Mouse (Mus musculus) urinary bladder, adult 2 months (tissue): Measurements from ENCODE around the gene Exoc3l2. TPM values are rescaled to one million over a fixed set of nuclear protein-coding genes. Genes with fewer than 3 reads are reported as not detected.

Experiments
- DNase-seq: peaks from one replicate; pipeline ENCODE4 v3.0.0; 2022; ENCODE audit warnings: low spot score
- polyA plus RNA-seq: library from polyadenylated mRNA; depleted of rRNA; stranded (reverse); fragments of >200 nt; gene quantifications from 2 replicates; pipeline ENCODE4 v1.2.3, GENCODE M21; 2012; rRNA removed

The Exoc3l2 gene
- 8.4 and 10.2 TPM in 2 replicates for polyA plus RNA-seq

- DNase-seq = no peak
Observed at GRCm38 (mm10) chr7:19462884-19463381, at the start of gene Exoc3l2. Exoc3l2 (plus strand) TSS chr7:19463331.

DNA sequence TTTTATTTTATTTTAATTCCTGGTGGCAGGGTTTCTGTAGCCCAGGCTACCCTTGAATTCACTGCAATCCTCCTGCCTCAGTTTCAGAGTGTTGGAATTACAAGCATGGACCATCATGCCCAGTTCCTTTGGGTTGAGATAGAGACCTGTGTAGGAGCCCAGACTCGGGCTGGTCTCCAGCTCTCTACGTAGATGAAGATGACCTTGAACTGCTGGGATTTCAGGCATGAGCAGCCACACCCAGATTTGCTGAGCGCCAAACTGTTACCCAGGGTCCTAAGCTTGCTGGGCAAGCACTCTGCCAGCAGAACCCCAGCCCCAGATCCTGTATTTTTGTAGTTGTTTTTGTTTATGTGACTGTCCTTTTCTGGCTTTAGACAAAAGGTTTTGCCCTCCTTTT lies 49.6 kb upstream of the Exoc3l2 start:
- DNase-seq = no peak

DNA sequence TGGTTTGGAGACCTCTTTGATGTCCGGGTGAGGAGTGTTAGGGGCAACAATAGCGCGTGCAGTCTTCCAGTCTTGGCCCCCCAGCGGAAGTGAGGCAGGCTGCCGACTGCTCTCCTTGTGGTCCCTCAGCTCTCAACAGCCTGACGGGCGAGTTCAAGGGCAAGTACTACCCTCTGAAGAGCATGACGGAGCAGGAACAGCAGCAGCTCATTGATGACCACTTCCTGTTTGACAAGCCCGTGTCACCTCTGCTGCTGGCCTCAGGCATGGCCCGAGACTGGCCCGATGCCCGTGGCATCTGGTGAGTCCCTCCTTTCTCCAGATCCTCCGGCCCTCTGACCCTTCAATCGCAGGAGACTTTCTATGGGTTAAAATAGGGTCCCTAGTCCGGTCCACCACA lies 46.5 kb upstream of the Exoc3l2 start:
- no peak for DNase-seq

DNA sequence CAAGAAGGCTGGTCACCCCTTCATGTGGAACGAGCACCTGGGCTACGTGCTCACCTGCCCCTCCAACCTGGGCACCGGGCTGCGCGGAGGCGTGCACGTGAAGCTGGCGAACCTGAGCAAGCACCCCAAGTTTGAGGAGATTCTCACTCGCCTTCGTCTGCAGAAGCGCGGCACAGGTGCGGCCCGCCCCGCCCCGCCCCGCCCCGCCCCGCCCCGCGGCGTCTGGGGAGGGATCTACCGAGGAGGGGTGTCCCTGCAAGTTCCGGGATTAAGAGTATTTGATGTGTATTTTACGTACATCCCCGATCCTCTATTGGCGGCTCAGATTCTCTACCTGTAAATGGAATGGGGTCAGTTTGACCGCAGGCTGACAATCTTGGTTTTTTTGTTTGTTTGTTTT lies 43.0 kb upstream of the Exoc3l2 start:
- no peak for DNase-seq

GRCm38 (mm10) chr7:19420821-19421636 lies 42.1 kb upstream of the Exoc3l2 start:
- peak; percentile 60 for DNase-seq

GRCm38 (mm10) chr7:19423083-19423482 lies 40.0 kb upstream of the Exoc3l2 start:
- DNase-seq = no peak

- no peak for DNase-seq
Observed at GRCm38 (mm10) chr7:19424051-19424450, 39.1 kb upstream of the Exoc3l2 start.

GRCm38 (mm10) chr7:19426349-19426748 lies 36.8 kb upstream of the Exoc3l2 start:
- DNase-seq = no peak

GRCm38 (mm10) chr7:19426888-19427287 lies 36.2 kb upstream of the Exoc3l2 start:
- DNase-seq = no peak

DNA sequence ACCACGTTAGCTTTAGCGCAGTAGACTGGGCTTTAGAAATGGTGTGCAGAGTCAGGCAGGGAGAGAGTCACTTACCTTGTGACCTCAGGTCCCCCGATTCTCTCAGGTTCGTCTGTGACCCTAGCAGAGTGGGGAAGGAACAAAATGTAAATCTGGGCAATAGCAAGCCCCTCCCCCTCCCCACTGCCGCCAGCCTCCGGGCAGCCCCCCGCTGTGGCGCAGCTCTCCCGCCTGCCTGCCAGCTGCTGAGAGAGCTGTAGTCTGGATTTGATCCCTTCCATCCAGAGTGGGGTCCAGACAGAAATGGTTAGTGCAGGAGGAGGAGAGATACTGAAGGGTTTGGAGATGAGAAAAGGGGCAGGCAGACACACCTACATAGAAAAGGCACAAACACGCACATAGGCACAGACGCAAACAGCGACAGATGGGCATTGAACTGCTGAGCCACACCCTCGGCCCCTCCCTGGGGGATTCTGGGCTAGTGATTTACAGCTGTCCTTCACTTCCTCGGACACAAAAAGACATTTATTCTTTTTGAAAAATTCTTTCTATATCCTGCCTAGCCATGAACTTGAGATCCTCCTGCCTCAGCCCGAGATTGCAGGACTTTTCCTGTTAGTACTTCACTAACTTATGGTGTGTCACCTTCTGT lies 35.0 kb upstream of the Exoc3l2 start:
- DNase-seq = no peak

GRCm38 (mm10) chr7:19429726-19430125 lies 33.4 kb upstream of the Exoc3l2 start:
- no peak for DNase-seq

DNA sequence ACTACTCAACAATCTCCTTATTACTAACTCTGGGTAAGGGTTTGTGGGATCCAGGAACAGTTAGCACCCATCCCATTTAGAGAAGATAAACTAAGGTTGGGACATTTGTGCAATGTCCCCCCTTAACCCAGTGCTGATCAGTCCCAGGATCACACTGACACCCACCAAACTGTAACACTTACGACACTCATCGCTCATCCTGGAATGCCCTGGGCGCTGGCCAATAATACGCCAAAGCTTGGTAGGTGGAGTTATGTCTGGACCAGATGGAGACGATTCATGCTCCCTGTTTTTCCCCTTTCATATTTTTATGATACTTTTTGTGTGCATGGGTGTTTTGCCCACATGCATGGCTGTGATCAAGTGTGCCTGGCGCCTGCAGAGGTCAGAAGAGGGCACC lies 32.7 kb upstream of the Exoc3l2 start:
- DNase-seq = no peak

- DNase-seq = no peak
Observed at GRCm38 (mm10) chr7:19432475-19432874, 30.7 kb upstream of the Exoc3l2 start.

DNA sequence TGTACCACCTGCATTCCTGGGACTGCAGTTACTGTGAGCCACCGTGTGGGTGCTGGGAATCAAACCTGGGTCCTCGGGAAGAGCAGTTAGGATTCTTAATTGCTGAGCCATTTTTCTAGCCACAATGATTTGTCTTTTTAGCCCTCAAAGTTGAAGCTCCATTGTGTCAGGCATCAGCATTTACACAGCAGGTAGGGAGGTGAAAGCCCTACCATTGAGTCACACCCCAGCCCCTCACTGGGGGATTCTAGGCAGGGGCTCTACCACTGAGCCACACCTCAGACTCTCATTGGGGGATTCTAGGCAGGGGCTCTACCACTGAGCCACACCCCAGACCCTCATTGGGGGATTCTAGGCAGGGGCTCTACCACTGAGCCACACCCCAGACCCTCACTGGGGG lies 26.9 kb upstream of the Exoc3l2 start:
- DNase-seq = no peak

- no peak for DNase-seq
Observed at GRCm38 (mm10) chr7:19437048-19437447, 26.1 kb upstream of the Exoc3l2 start.

GRCm38 (mm10) chr7:19441448-19442091 lies 21.6 kb upstream of the Exoc3l2 start:
- DNase-seq = no peak

- DNase-seq = peak; percentile 68
Observed at GRCm38 (mm10) chr7:19443344-19443743, 19.8 kb upstream of the Exoc3l2 start.

- no peak for DNase-seq
Observed at GRCm38 (mm10) chr7:19444801-19445200, 18.3 kb upstream of the Exoc3l2 start.

GRCm38 (mm10) chr7:19447689-19448088 lies 15.4 kb upstream of the Exoc3l2 start:
- no peak for DNase-seq

- no peak for DNase-seq
Observed at GRCm38 (mm10) chr7:19449165-19449564, 14.0 kb upstream of the Exoc3l2 start.

DNA sequence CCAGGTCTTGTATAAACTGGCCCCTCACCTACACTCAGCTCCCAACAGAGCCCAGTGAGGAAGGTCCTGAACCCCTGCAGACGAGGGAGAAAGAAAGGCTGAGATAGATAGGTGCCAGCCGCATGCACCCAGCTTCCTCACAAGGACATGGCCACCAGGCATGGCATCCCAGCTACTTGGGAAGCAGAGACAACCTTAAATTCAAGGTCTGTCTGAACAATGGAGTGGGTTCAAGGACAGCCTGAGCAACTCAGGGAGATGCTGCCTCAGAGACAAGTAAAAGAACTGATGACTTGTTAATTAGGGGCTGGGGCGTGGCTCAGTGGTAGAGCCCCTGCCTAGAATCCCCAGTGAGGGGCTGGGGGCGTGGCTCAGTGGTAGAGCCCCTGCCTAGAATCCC lies 7.9 kb upstream of the Exoc3l2 start:
- no peak for DNase-seq

GRCm38 (mm10) chr7:19455819-19456495 lies 7.2 kb upstream of the Exoc3l2 start:
- DNase-seq = no peak
